ENCODE assay signal across 7 mouse cellular contexts in the genomic region with DNA sequence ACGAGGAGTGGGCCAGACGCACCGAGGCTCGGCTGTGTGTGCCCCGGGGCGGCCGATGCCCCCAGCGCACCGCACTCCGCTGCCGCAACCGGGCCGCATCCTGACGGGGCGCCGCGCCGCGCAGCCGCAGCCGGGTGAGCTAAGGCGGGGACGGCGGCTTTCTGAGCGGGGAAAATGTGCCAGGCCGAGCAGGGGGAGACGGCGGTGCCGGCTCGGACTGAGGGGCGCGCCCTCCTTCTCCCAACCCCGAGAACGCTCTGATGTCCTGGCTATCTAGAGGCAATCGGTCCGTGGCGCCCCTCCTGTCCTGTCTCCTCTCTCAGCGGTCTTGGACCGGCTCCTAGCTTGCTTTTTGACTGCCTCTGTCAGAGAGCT. TPM values are rescaled to one million over a fixed set of nuclear protein-coding genes. Genes with fewer than 3 reads are reported as not detected.
DNase-seq lines count a peak whose midpoint lies in the region; ATAC-seq and TF ChIP-seq lines count a peak whose summit lies in the region.

No protein-coding gene starts in this region.

- H3K4me1 ChIP-seq in lung, embryonic 16.5 days (replicated peaks; ENCODE audit: control insufficient read depth, insufficient read depth, low read length) = peaks cover 8% of the 10 kb centered on the region
- peaks cover 10% of the 10 kb centered on the region for H3K4me1 ChIP-seq in embryonic facial prominence, embryonic 15.5 days
- no peaks in the 10 kb centered on the region for H3K4me1 ChIP-seq in intestine, postnatal 0 days (replicated peaks; ENCODE audit: control insufficient read depth, insufficient read depth, low read length)
- peaks cover 11% of the 10 kb centered on the region for H3K4me1 ChIP-seq in neural tube, embryonic 14.5 days (ENCODE audit: control insufficient read depth, insufficient read depth, low read length)

- under 1% methylated on average over 39 of the region's 39 CpGs for WGBS in lung, embryonic 16.5 days
- WGBS in embryonic facial prominence, embryonic 15.5 days = under 1% methylated on average over 39 of the region's 39 CpGs
- WGBS in intestine, postnatal 0 days = under 1% methylated on average over 27 of the region's 39 CpGs
- WGBS in neural tube, embryonic 14.5 days = under 1% methylated on average over 27 of the region's 39 CpGs

- peak overlapping the region; percentile 66 for H3K4me2 ChIP-seq in lung, embryonic 16.5 days (ENCODE audit: low read depth, low read length)
- H3K4me2 ChIP-seq in embryonic facial prominence, embryonic 15.5 days (replicated peaks) = peak overlapping the region; percentile 76
- peak overlapping the region; percentile 78 for H3K4me2 ChIP-seq in intestine, postnatal 0 days (replicated peaks; ENCODE audit: low read depth)
- H3K4me2 ChIP-seq in neural tube, embryonic 14.5 days (ENCODE audit: low read depth, low read length) = peak overlapping the region; percentile 81

- peak overlapping the region; percentile 72 for H3K4me3 ChIP-seq in lung, embryonic 16.5 days (ENCODE audit: low read length)
- peak overlapping the region; percentile 84 for H3K4me3 ChIP-seq in embryonic facial prominence, embryonic 15.5 days (replicated peaks)
- peak overlapping the region; percentile 62 for H3K4me3 ChIP-seq in intestine, postnatal 0 days (ENCODE audit: low read depth, low read length)
- peak overlapping the region; percentile 90 for H3K4me3 ChIP-seq in neural tube, embryonic 14.5 days (ENCODE audit: low read depth, low read length)

- H3K27ac ChIP-seq in lung, embryonic 16.5 days (ENCODE audit: low read length) = peak overlapping the region; percentile 37; the same call in 1 of the 2 replicates
- H3K27ac ChIP-seq in embryonic facial prominence, embryonic 15.5 days (replicated peaks) = peak overlapping the region; percentile 82
- H3K27ac ChIP-seq in intestine, postnatal 0 days (ENCODE audit: low read depth, low read length) = peak overlapping the region; percentile 63
- peak overlapping the region; percentile 89 for H3K27ac ChIP-seq in neural tube, embryonic 14.5 days (ENCODE audit: low read depth, low read length)

- H3K9me3 ChIP-seq in lung, embryonic 16.5 days (ENCODE audit: control insufficient read depth, low read length) = no peaks in the 10 kb centered on the region
- H3K9me3 ChIP-seq in embryonic facial prominence, embryonic 15.5 days (replicated peaks) = no peaks in the 10 kb centered on the region
- no peaks in the 10 kb centered on the region for H3K9me3 ChIP-seq in intestine, postnatal 0 days (ENCODE audit: control insufficient read depth)
- no peaks in the 10 kb centered on the region for H3K9me3 ChIP-seq in neural tube, embryonic 14.5 days (ENCODE audit: control insufficient read depth, low read length)

- TF ChIP-seq CTCF in intestine, postnatal 0 days (IDR thresholded peaks at IDR 0.05; ENCODE audit: low read depth) = no peak

- no peak for DNase-seq in lung, postnatal 14 days
- no peak for DNase-seq in thymus, postnatal 10 days (ENCODE audit: low spot score in 2 of 2)
- DNase-seq in frontal cortex, adult 2 months (ENCODE audit: extremely low spot score in 1 of 2, low spot score in 1 of 2) = no peak

- peak overlapping the region; percentile 78 for H3K9ac ChIP-seq in lung, embryonic 16.5 days (ENCODE audit: low read length)
- peak overlapping the region; percentile 85 for H3K9ac ChIP-seq in embryonic facial prominence, embryonic 15.5 days
- peak overlapping the region; percentile 77 for H3K9ac ChIP-seq in intestine, postnatal 0 days (ENCODE audit: low read depth, low read length)
- H3K9ac ChIP-seq in neural tube, embryonic 14.5 days (replicated peaks; ENCODE audit: low read depth, low read length) = peak overlapping the region; percentile 89

- H3K27me3 ChIP-seq in lung, embryonic 16.5 days (ENCODE audit: control insufficient read depth, insufficient read depth, low read depth, low read length) = no peaks in the 10 kb centered on the region
- no peaks in the 10 kb centered on the region for H3K27me3 ChIP-seq in embryonic facial prominence, embryonic 15.5 days
- H3K27me3 ChIP-seq in intestine, postnatal 0 days (replicated peaks; ENCODE audit: control insufficient read depth, insufficient read depth, low read length) = no peaks in the 10 kb centered on the region
- no peaks in the 10 kb centered on the region for H3K27me3 ChIP-seq in neural tube, embryonic 14.5 days (ENCODE audit: control insufficient read depth, insufficient read depth, low read length)

- no peak; the same call in 1 of the 2 replicates for ATAC-seq in lung, embryonic 16.5 days (ENCODE audit: low read depth)
- peak; percentile 71; the same call in 1 of the 2 replicates for ATAC-seq in embryonic facial prominence, embryonic 15.5 days (ENCODE audit: insufficient number of reproducible peaks, low FRiP score, low TSS enrichment, low read depth)
- no peak; the same call in 1 of the 2 replicates for ATAC-seq in intestine, postnatal 0 days
- ATAC-seq in neural tube, embryonic 14.5 days (ENCODE audit: low read depth) = no peak; the same call in 1 of the 2 replicates

- H3K36me3 ChIP-seq in lung, embryonic 16.5 days (ENCODE audit: control insufficient read depth, insufficient read depth, low read length) = peaks cover 13% of the 10 kb centered on the region
- H3K36me3 ChIP-seq in embryonic facial prominence, embryonic 15.5 days = peaks cover 29% of the 10 kb centered on the region
- H3K36me3 ChIP-seq in intestine, postnatal 0 days (ENCODE audit: control insufficient read depth, insufficient read depth) = peaks cover 36% of the 10 kb centered on the region
- peaks cover 30% of the 10 kb centered on the region for H3K36me3 ChIP-seq in neural tube, embryonic 14.5 days (ENCODE audit: control insufficient read depth, insufficient read depth, low read length)

RNA-seq across cellular contexts. Expression of gene Slc27a4, which starts 0.4 kb away (rescaled TPM):
- 11.7 and 13.3 TPM in 2 replicates for polyA plus RNA-seq in lung, embryonic 16.5 days (2015; fragmentation: Nextera tagmentation; extraction: Ambion mirVana)
- 20.2 and 20.7 TPM in 2 replicates for polyA plus RNA-seq in embryonic facial prominence, embryonic 15.5 days (2015; fragmentation: Nextera tagmentation; extraction: Ambion mirVana)
- polyA plus RNA-seq in intestine, postnatal 0 days (2015; fragmentation: Nextera tagmentation; extraction: Ambion mirVana) = 105 and 118 TPM in 2 replicates
- polyA plus RNA-seq in neural tube, embryonic 14.5 days (2014; fragmentation: Nextera tagmentation; extraction: Ambion mirVana) = 35.8 and 37.6 TPM in 2 replicates
- polyA plus RNA-seq in frontal cortex, adult 2 months (2012; rRNA removed) = 60.2 and 65.3 TPM in 2 replicates

RNA-seq across cellular contexts. Expression of gene Trub2, which starts 14.5 kb away (rescaled TPM):
- 33.9 and 38.3 TPM in 2 replicates for polyA plus RNA-seq in lung, embryonic 16.5 days (2015; fragmentation: Nextera tagmentation; extraction: Ambion mirVana)
- polyA plus RNA-seq in embryonic facial prominence, embryonic 15.5 days (2015; fragmentation: Nextera tagmentation; extraction: Ambion mirVana) = 35.1 and 38.8 TPM in 2 replicates
- 23.5 and 26.6 TPM in 2 replicates for polyA plus RNA-seq in intestine, postnatal 0 days (2015; fragmentation: Nextera tagmentation; extraction: Ambion mirVana)
- 27.1 and 29.3 TPM in 2 replicates for polyA plus RNA-seq in neural tube, embryonic 14.5 days (2014; fragmentation: Nextera tagmentation; extraction: Ambion mirVana)
- 37.5 and 40.1 TPM in 2 replicates for polyA plus RNA-seq in frontal cortex, adult 2 months (2012; rRNA removed)

RNA-seq across cellular contexts. Expression of gene Coq4, which starts 15.5 kb away (rescaled TPM):
- polyA plus RNA-seq in lung, embryonic 16.5 days (2015; fragmentation: Nextera tagmentation; extraction: Ambion mirVana) = 28.3 and 29.0 TPM in 2 replicates
- polyA plus RNA-seq in embryonic facial prominence, embryonic 15.5 days (2015; fragmentation: Nextera tagmentation; extraction: Ambion mirVana) = 28.7 and 37.0 TPM in 2 replicates
- 27.7 and 28.3 TPM in 2 replicates for polyA plus RNA-seq in intestine, postnatal 0 days (2015; fragmentation: Nextera tagmentation; extraction: Ambion mirVana)
- polyA plus RNA-seq in neural tube, embryonic 14.5 days (2014; fragmentation: Nextera tagmentation; extraction: Ambion mirVana) = 39.5 and 53.4 TPM in 2 replicates
- 42.3 and 42.7 TPM in 2 replicates for polyA plus RNA-seq in frontal cortex, adult 2 months (2012; rRNA removed)

RNA-seq across cellular contexts. Expression of gene Urm1, which starts 17.1 kb away (rescaled TPM):
- 24.8 and 31.0 TPM in 2 replicates for polyA plus RNA-seq in lung, embryonic 16.5 days (2015; fragmentation: Nextera tagmentation; extraction: Ambion mirVana)
- 22.9 and 24.1 TPM in 2 replicates for polyA plus RNA-seq in embryonic facial prominence, embryonic 15.5 days (2015; fragmentation: Nextera tagmentation; extraction: Ambion mirVana)
- polyA plus RNA-seq in intestine, postnatal 0 days (2015; fragmentation: Nextera tagmentation; extraction: Ambion mirVana) = 19.5 and 24.9 TPM in 2 replicates
- 21.8 and 24.6 TPM in 2 replicates for polyA plus RNA-seq in neural tube, embryonic 14.5 days (2014; fragmentation: Nextera tagmentation; extraction: Ambion mirVana)
- polyA plus RNA-seq in frontal cortex, adult 2 months (2012; rRNA removed) = 56.4 and 68.3 TPM in 2 replicates

RNA-seq across cellular contexts. Expression of gene Gm13547, which starts 43.7 kb away (rescaled TPM):
- not detected in 2 replicates for polyA plus RNA-seq in lung, embryonic 16.5 days (2015; fragmentation: Nextera tagmentation; extraction: Ambion mirVana)
- polyA plus RNA-seq in embryonic facial prominence, embryonic 15.5 days (2015; fragmentation: Nextera tagmentation; extraction: Ambion mirVana) = not detected in 2 replicates
- not detected in 2 replicates for polyA plus RNA-seq in intestine, postnatal 0 days (2015; fragmentation: Nextera tagmentation; extraction: Ambion mirVana)
- polyA plus RNA-seq in neural tube, embryonic 14.5 days (2014; fragmentation: Nextera tagmentation; extraction: Ambion mirVana) = not detected in 2 replicates
- polyA plus RNA-seq in frontal cortex, adult 2 months (2012; rRNA removed) = not detected in 2 replicates

Comparison
In these comparisons a context has a peak if more than half of its experiments do, and no peak if none do; other contexts are left out.
1. H3K27ac ChIP-seq: peak in every context shown above with its lines; median percentile 89 in neural tube, embryonic 14.5 days; 82 in embryonic facial prominence, embryonic 15.5 days; 63 in intestine, postnatal 0 days; 37 in lung, embryonic 16.5 days.